Mouse (Mus musculus): ENCODE data around the gene Ankrd24. TPM values are rescaled to one million over a fixed set of nuclear protein-coding genes. Genes with fewer than 3 reads are reported as not detected.

Ankrd24 gene
- total RNA-seq, 2 experiments from 2014 or later = 5.9 to 9.5 TPM

DNA sequence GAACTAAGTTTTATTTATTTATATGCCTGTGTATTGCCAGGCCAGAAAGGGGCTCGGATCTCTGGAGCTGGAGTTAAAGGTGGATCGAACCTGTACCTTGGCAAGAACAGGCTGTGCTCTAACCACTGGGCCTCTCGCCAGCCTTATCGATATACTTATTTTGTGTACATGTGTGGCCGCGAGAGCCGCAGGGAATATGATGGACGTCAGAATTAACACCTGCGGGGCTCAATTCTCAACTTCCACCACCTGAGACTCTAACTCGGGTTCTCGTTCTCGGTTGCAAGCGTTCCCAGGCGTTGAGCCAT is 22.7 kb upstream of the Ankrd24 start:
- DNase-seq = no peak

- DNase-seq = peak; percentile 97
Measured at GRCm38 (mm10) chr10:81605974-81606751, 22.2 kb upstream of the Ankrd24 start, which contains the start of gene BC025920. Gene BC025920 (plus strand): TSS chr10:81606270.

DNA sequence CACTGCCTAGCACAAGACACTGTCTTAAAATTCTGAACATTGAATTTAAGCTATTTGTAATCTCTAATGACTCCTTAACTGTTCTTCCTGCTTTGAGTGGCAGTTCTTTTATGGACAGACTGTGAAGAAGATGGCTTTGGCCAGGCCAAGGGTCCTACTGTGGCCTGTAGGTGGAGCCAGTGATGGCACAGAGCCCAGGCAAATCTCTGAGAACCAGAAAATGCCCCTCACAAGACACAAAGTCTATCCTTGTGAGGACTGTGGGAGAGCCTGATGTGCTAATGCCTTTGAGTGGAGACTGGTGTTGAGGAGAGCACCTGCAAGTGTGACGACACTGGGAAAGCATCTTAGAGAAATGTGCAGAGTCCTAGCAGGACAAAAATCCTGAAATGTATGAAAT is 20.0 kb upstream of the Ankrd24 start:
- DNase-seq = no peak

DNA sequence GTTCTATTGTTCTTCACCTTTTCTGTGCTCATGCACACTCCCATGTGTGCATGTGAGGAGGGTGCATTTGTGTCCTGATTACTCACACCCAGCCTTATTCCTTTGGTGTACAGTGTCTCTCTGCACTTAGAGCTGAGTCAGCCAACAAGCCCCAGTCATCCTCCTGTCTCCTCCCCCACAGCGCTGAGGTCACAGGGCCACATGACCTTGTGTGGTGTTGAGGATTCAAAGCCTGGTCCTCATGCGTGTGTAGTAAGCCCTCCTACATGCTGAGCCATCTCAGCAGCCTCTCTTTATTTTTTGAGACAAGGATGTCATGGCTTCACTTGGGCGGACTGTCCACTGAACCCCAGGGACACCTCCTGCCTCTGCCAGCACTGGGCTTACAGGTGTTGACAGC is 15.6 kb upstream of the Ankrd24 start:
- DNase-seq = no peak

DNA sequence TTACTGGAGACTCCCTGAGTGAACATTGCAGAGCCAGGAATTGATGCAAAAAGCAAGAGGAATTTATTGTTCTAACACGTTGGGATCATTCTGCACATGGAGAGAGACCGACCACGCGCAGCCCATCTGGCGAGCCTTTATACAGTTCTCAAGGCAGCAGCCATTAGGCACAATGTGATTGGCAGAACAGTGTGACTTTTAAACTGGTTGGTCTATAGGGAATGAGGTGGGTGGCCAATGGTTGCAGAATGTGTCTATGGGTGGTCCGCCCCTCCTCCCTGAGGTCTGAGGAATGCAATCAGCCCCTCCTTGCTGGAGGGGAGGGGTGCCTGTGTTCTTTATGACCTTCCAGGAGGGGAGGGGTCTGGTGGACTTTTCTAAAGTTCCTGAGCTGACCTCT is 12.9 kb upstream of the Ankrd24 start:
- DNase-seq = no peak

DNA sequence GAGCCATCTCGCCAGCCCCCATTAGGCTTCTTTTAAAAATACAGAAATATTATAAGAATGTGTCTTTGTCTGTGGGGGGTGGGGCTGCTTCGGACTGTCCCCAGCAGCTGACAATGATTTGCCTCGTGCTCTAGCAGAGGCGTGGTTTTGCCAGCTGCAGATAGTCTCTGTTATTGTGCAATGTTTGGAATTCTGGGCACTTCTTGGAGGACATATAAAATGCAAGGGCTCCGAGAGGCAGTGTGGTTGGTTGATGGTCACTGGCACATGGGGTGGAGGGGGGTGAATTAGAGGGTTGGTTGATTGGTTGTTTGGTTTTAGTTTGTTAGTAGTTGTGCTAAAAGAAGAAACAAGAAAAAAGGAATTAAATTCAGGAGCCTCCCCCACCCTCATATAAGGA is 8.4 kb upstream of the Ankrd24 start:
- DNase-seq = no peak

GRCm38 (mm10) chr10:81620786-81621185 is 7.6 kb upstream of the Ankrd24 start:
- no peak for DNase-seq

DNA sequence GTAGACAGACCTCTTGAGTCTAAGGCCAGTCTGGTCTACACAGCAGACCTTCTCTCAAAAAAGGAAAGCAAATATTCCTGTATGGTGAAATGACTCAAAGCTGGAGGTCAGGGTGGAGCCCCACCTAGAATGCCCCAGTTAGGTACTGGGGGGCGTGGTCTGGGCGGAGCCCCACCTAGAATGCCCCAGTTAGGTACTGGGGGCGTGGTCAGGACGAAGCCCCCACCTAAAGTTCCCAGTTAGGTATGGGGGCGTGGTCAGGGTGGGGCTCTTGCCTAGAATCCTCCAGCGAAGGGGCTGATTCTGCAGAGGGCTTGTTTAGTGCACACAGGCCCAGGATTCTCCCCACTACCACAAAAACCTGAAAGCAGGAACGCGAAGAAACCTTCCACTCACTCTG is 4.9 kb upstream of the Ankrd24 start:
- no peak for DNase-seq

DNA sequence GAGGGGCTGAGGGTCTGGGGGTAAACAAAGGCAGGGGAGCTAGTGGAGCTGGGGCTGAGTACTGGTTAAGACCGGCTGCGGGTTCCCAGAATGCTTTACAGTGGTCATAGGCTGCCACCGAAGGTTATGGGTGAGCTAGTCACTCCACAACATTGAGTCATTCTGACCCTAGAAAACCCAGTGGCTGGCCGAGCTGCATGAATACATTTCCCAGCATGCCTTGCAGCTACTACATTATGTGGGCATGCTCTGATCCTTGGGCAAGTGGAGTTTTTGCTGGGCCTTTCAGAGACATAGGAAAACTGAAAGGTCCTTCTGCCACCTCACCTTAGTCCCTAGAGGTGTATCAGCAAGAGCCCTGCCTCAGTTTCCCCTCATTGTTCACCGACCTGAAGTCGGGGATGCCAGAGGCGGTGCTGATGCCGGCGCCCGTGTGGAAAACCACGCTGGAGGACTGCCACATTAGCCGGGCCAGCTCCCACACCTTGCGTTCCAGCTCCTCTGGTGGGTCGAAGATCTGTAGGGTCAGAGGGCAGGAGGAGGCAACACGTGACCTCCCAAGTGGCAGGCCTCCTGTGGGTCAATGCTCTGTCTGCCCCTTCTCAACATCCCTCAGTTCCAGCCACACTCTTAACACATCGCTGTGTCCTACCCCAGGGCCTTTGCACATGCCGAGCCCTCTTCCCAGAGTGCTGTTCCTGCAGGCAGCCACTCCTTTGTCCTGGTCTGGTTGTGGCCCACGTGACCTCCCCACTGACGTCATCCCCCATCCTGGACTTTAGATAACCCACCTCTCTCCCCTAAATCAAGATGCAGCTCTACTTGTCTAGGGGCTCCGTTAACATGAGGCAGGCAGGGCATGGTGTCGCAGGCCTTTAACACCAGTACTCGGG is 2.0 kb upstream of the Ankrd24 start:
- no peak for DNase-seq

- peak; percentile 90 for DNase-seq
Measured at GRCm38 (mm10) chr10:81626994-81627835, 1.1 kb upstream of the Ankrd24 start, which contains the start of gene Sirt6. Gene Sirt6 (minus strand): TSS chr10:81627797.

DNA sequence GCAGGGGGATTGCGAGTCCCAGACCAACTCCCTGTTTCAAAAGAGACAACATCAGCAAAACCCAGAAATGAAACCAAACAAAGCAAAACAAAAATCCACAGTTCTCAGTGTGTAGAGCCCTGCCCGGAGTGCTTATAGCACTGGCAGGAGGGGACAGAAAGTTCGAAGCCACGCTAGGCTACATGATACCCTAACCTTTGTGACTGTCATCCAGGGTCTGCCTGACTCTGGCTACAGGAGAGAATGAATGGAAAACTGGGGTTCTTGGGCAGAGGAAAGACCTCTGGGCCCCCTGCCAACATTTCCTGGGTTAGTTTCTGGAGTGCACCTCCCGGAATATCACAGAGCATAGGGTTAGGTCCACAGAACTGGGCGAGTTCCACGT is 512 bp upstream of the Ankrd24 start:
- DNase-seq = no peak

- DNase-seq = peak; percentile 74
Measured at GRCm38 (mm10) chr10:81633253-81634099, 5.1 kb downstream of the Ankrd24 start.

DNA sequence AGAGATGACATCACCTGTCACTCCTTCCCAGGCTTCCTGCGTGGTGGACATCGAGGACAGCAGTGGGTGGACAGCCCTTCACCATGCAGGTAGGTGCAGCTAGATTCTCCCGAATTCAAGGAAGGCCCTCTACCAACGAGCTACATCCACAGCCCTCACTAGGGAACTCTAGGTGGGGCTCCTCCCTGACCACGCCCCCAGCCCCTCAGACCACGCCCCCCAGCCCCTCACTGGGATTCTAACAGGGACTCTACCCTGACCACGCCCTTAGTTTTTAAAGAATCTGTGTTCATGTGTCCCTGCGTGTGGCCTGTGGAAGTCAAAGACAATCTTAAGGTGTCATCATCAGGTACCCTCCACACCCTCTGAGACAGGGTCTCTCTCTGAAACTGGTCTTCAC is 8.0 kb downstream of the Ankrd24 start:
- no peak for DNase-seq

- no peak for DNase-seq
Measured at GRCm38 (mm10) chr10:81638101-81638500, 9.8 kb downstream of the Ankrd24 start.

DNA sequence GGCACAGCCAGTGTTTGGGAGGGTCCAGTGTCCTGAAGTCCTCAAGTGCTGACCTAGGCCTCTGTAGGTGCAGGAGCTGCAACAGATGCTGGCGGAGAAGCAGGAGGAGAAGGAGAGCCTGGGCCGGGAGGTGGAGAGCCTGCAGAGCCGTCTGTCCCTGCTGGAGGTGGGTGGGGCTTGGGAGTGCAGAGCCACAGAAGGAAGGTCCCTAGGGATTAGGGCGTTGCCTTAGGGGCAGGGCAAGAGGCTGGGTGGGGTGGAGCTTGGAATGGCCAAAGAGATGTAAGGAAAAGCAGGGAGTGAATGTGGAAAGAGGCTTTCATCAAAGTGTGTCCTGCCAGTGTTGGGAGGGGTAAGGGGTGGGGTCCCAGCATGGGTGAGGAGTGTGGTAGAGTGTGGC is 12.5 kb downstream of the Ankrd24 start:
- peak; percentile 21 for DNase-seq

DNA sequence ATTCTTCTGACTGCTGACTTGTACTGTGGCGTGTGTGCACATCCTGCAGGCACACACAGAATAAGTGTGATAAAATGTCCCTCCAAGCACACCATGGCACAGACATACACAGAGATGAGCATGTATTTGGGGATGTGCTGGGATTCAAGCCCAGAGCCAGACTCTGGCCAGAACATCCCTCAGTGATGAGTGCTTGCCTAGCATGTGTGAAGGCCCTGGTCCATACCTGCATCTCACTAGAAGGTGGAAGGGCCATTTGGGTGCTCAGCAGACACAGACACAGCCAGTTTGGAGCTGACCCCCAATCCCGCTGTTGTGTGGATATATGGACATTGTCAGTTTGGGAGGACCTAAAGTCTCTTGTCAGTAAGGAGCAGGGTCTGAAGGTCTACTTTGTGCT is 13.2 kb downstream of the Ankrd24 start:
- peak; percentile 3 for DNase-seq

GRCm38 (mm10) chr10:81641978-81642647 is 13.8 kb downstream of the Ankrd24 start:
- DNase-seq = peak; percentile 25

GRCm38 (mm10) chr10:81642648-81643448 is 14.5 kb downstream of the Ankrd24 start:
- peak; percentile 5 for DNase-seq

- DNase-seq = peak; percentile 97
Measured at GRCm38 (mm10) chr10:81643449-81644055, 15.2 kb downstream of the Ankrd24 start.

DNA sequence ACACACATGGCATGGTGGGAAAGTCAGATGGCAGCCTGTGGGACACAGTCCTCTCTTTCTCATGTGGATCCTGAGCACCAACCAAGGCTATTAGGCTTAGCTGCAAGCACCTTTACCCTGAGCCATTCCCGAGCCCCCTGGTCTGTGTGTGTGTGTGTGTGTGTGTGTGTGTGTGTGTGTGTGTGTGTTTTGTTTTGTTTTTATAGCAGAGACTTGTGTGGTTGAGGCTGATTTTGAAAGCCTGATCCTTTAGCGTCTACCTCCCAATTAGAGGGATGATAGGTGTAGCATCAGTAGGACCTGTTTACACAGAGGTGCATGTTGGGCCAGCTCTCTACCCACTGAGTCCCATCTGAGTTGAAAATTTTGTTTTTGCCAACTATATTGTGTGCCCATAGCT is 15.8 kb downstream of the Ankrd24 start:
- DNase-seq = peak; percentile 4
